Mouse (Mus musculus) embryonic facial prominence, embryonic 11.5 days (tissue): ENCODE data around the gene Elmo3. TPM values are rescaled to one million over a fixed set of nuclear protein-coding genes. Genes with fewer than 3 reads are reported as not detected.
A peak's percentile ranks its signal among the peaks of the same experiment; 100 is the strongest.

Source experiments
- ATAC-seq: fragments of 200-750 bp; cut with Nextera tagmentation; replicated peaks from 2 replicates; pipeline ENCODE4 v1.8.0; 2017; ENCODE audit warnings: low read depth; ENCODE audit not compliant: insufficient number of reproducible peaks, low FRiP score, low TSS enrichment
- DNase-seq: peaks from one replicate; pipeline ENCODE4 v3.0.0-alpha.2; 2015; ENCODE audit warnings: low spot score
- H3K27ac ChIP-seq: fragments of 300-500 bp; sonication (generic); replicated peaks from 2 replicates; pipeline ENCODE4 v1.5.1; 2014; ENCODE audit warnings: mild to moderate bottlenecking, low read depth, low read length, control low read depth
- H3K27me3 ChIP-seq: fragments of 300-500 bp; sonication (generic); 2 replicates; pipeline ENCODE4 v1.6.1; 2014; ENCODE audit warnings: mild to moderate bottlenecking, low read length, moderate library complexity, mixed read lengths; ENCODE audit not compliant: control insufficient read depth, insufficient read depth
- H3K36me3 ChIP-seq: fragments of 300-500 bp; sonication (generic); replicated peaks from 2 replicates; pipeline ENCODE4 v1.6.1; 2014; ENCODE audit warnings: low read depth, mild to moderate bottlenecking, low read length, moderate library complexity, mixed read lengths; ENCODE audit not compliant: control insufficient read depth, insufficient read depth
- H3K4me1 ChIP-seq: fragments of 300-500 bp; sonication (generic); 2 replicates; pipeline ENCODE4 v1.6.1; 2014; ENCODE audit warnings: low read length, mixed read lengths; ENCODE audit not compliant: control insufficient read depth, insufficient read depth
- H3K4me2 ChIP-seq: fragments of 300-500 bp; sonication (generic); 2 replicates; pipeline ENCODE4 v1.6.1; 2014; ENCODE audit warnings: low read depth, mild to moderate bottlenecking, control low read depth, low read length, moderate library complexity
- H3K4me3 ChIP-seq: fragments of 300-500 bp; sonication (generic); 2 replicates; pipeline ENCODE4 v1.5.1; 2014; ENCODE audit warnings: low read depth, low read length, control low read depth
- H3K9ac ChIP-seq: fragments of 300-500 bp; sonication (generic); replicated peaks from 2 replicates; pipeline ENCODE4 v1.6.1; 2014; ENCODE audit warnings: mild to moderate bottlenecking, control low read depth, low read length
- H3K9me3 ChIP-seq: fragments of 300-500 bp; sonication (generic); replicated peaks from 2 replicates; pipeline ENCODE4 v1.6.1; 2016; ENCODE audit warnings: mild to moderate bottlenecking, low read length, inconsistent platforms, mixed read lengths; ENCODE audit not compliant: control insufficient read depth
- WGBS: fragments of 180-500 bp; shearing (Covaris S2); extraction: QIAGEN DNeasy Blood & Tissue Kit; methylation state at CpG from one replicate; pipeline ENCODE4 v1.1.7; 2014; 5-methylcytosine and 5-hydroxymethylcytosine counted together
- polyA plus RNA-seq: library from polyadenylated mRNA; unstranded; fragments of >200 nt; fragmentation: Nextera tagmentation; extraction: Ambion mirVana; gene quantifications from 2 replicates; pipeline ENCODE4 v1.2.1, GENCODE M21; 2014

Elmo3 gene
- polyA plus RNA-seq, 1 experiment from 2014 or later: 3.3 TPM

- no peak for DNase-seq
- Histone ChIP-seq H3K27me3 (no peaks in the 10 kb centered on the region), H3K9ac (no peak overlapping the region), H3K9me3 (no peaks in the 10 kb centered on the region), H3K4me1 (no peaks in the 10 kb centered on the region), H3K36me3 (peaks cover 20% of the 10 kb centered on the region), H3K27ac (no peak overlapping the region), H3K4me2 (no peak overlapping the region), H3K4me3 (no peak overlapping the region)
- no peak for ATAC-seq
- WGBS: 94% methylated on average over 22 of the region's 22 CpGs
Observed at GRCm38 (mm10) chr8:105331469-105331868, 26.1 kb downstream of the Elmo3 start.

GRCm38 (mm10) chr8:105331931-105332330, 26.5 kb downstream of the Elmo3 start:
- Histone ChIP-seq H3K4me2 (no peak overlapping the region), H3K27me3 (no peaks in the 10 kb centered on the region), H3K27ac (no peak overlapping the region), H3K9me3 (no peaks in the 10 kb centered on the region), H3K4me1 (no peaks in the 10 kb centered on the region), H3K9ac (no peak overlapping the region), H3K36me3 (peaks cover 21% of the 10 kb centered on the region), H3K4me3 (no peak overlapping the region)
- no peak for ATAC-seq
- 91% methylated on average over 9 of the region's 9 CpGs for WGBS
- no peak for DNase-seq

- Histone ChIP-seq H3K36me3 (peaks cover 21% of the 10 kb centered on the region), H3K4me1 (no peaks in the 10 kb centered on the region), H3K4me2 (no peak overlapping the region), H3K9ac (no peak overlapping the region), H3K9me3 (no peaks in the 10 kb centered on the region), H3K27ac (no peak overlapping the region), H3K4me3 (no peak overlapping the region), H3K27me3 (no peaks in the 10 kb centered on the region)
- ATAC-seq (no peak), DNase-seq (no peak)
- 65% methylated on average over 2 of the region's 2 CpGs for WGBS
Observed at GRCm38 (mm10) chr8:105332523-105332922, 27.1 kb downstream of the Elmo3 start.

GRCm38 (mm10) chr8:105336373-105337130, 31.2 kb downstream of the Elmo3 start:
- Histone ChIP-seq H3K27me3 (no peaks in the 10 kb centered on the region), H3K4me3 (no peak overlapping the region), H3K27ac (no peak overlapping the region), H3K4me1 (no peaks in the 10 kb centered on the region), H3K9ac (no peak overlapping the region), H3K9me3 (no peaks in the 10 kb centered on the region), H3K4me2 (no peak overlapping the region), H3K36me3 (peaks cover 3% of the 10 kb centered on the region; the same call in 1 of the 2 replicates)
- DNase-seq (no peak), ATAC-seq (peak; percentile 24; the same call in 1 of the 2 replicates)
- 57% methylated on average over 32 of the region's 32 CpGs for WGBS

GRCm38 (mm10) chr8:105338992-105339391, 33.6 kb downstream of the Elmo3 start:
- Histone ChIP-seq H3K4me1 (no peaks in the 10 kb centered on the region), H3K4me2 (no peak overlapping the region), H3K27me3 (no peaks in the 10 kb centered on the region), H3K9me3 (no peaks in the 10 kb centered on the region), H3K9ac (0 out of 2 replicates have a peak overlapping the region, but pooled peaks have one; percentile 18), H3K27ac (0 out of 2 replicates have a peak overlapping the region, but pooled peaks have one; percentile 8), H3K4me3 (no peak overlapping the region), H3K36me3 (peaks cover 3% of the 10 kb centered on the region; the same call in 1 of the 2 replicates)
- no peak for DNase-seq
- WGBS: 42% methylated on average over 4 of the region's 4 CpGs
- no peak for ATAC-seq

- 77% methylated on average over 6 of the region's 6 CpGs for WGBS
- Histone ChIP-seq H3K4me1 (no peaks in the 10 kb centered on the region; the same call in 1 of the 2 replicates), H3K27ac (no peak overlapping the region), H3K4me2 (no peak overlapping the region), H3K9me3 (no peaks in the 10 kb centered on the region), H3K36me3 (peaks cover 3% of the 10 kb centered on the region; the same call in 1 of the 2 replicates), H3K9ac (no peak overlapping the region), H3K27me3 (no peaks in the 10 kb centered on the region), H3K4me3 (no peak overlapping the region)
- DNase-seq (no peak), ATAC-seq (no peak)
Observed at GRCm38 (mm10) chr8:105339886-105340635, 34.7 kb downstream of the Elmo3 start.

GRCm38 (mm10) chr8:105341399-105341798, 36.0 kb downstream of the Elmo3 start:
- no peaks in the 10 kb centered on the region for H3K9me3 ChIP-seq
- no peak overlapping the region for H3K4me3 ChIP-seq
- no peak overlapping the region for H3K27ac ChIP-seq
- H3K9ac ChIP-seq: no peak overlapping the region
- H3K36me3 ChIP-seq: peaks cover 2% of the 10 kb centered on the region; the same call in 1 of the 2 replicates
- DNase-seq (no peak), ATAC-seq (no peak)
- H3K27me3 ChIP-seq: no peaks in the 10 kb centered on the region
- WGBS: 42% methylated on average over 8 of the region's 8 CpGs
- peaks cover 6% of the 10 kb centered on the region for H3K4me1 ChIP-seq
- no peak overlapping the region for H3K4me2 ChIP-seq

GRCm38 (mm10) chr8:105342768-105343167, 37.4 kb downstream of the Elmo3 start:
- peaks cover 9% of the 10 kb centered on the region for H3K4me1 ChIP-seq
- no peak overlapping the region for H3K27ac ChIP-seq
- no peaks in the 10 kb centered on the region for H3K36me3 ChIP-seq
- ATAC-seq (no peak), DNase-seq (no peak)
- no peak overlapping the region for H3K9ac ChIP-seq
- H3K9me3 ChIP-seq: no peaks in the 10 kb centered on the region
- no peak overlapping the region for H3K4me2 ChIP-seq
- no peaks in the 10 kb centered on the region for H3K27me3 ChIP-seq
- 77% methylated on average over 4 of the region's 4 CpGs for WGBS
- H3K4me3 ChIP-seq: no peak overlapping the region
